Mouse (Mus musculus): ENCODE measurements at regions not wholly inside any gene's neighbourhood (a gene's known extent, or its start where the extent isn't known, plus 50 kb on each side); places are given as distances from the start of the nearest gene placed in this dataset.

- 93% methylated on average over 4 of the region's 4 CpGs for WGBS
- ATAC-seq (ENCODE audit: low FRiP score) (no peak), DNase-seq (ENCODE audit: low spot score, missing footprints) (no peak)
These were observed 236.1 kb downstream of the Sox4 start for GRCm38 (mm10) chr13:28717404-28717803.

DNA sequence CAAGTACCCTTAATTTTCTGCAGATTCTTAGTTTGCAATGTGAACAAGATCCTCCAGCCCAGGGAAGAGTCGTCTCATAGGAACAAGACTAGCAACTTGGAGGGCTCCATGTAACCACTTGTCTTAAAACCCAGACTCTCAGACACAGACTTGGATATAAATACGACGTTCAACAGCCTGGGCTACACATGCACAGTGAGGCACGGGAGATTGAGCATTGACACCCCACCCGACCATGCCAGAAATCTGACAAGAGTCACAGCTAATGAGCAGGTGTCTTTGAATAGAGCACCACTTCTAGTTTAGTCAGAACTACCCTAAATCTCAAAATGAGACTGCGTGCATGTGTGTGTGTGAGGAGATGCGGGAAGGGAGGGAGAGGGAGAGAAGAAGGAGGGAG is 243.5 kb downstream of the Sox4 start:
- DNase-seq (ENCODE audit: low spot score, missing footprints), result no peak
- H3K9ac ChIP-seq (ENCODE audit: low read length), result no peak overlapping the region
- no peak overlapping the region for H3K27ac ChIP-seq (ENCODE audit: low read depth, low read length)
- H3K4me3 ChIP-seq (ENCODE audit: low read depth, low read length), result no peak overlapping the region
- ATAC-seq (ENCODE audit: low FRiP score), result no peak
- no peaks in the 10 kb centered on the region for H3K27me3 ChIP-seq (ENCODE audit: control insufficient read depth, insufficient read depth, low read length)
- H3K4me1 ChIP-seq (ENCODE audit: control insufficient read depth, insufficient read depth, low read length), result no peaks in the 10 kb centered on the region; the same call in 1 of the 2 replicates
- H3K36me3 ChIP-seq (ENCODE audit: control insufficient read depth, insufficient read depth, low read length), result no peaks in the 10 kb centered on the region
- H3K9me3 ChIP-seq (ENCODE audit: control insufficient read depth, low read length), result no peaks in the 10 kb centered on the region
- H3K4me2 ChIP-seq, result no peak overlapping the region
- 81% methylated on average over 7 of the region's 7 CpGs for WGBS

More at GRCm38 (mm10) chr13:28717404-28717803, 236.1 kb downstream of the Sox4 start:
- no peak overlapping the region for H3K9ac ChIP-seq (ENCODE audit: low read length)
- H3K36me3 ChIP-seq (ENCODE audit: control insufficient read depth, insufficient read depth, low read length), result no peaks in the 10 kb centered on the region
- H3K9me3 ChIP-seq (ENCODE audit: control insufficient read depth, low read length), result no peaks in the 10 kb centered on the region
- no peak overlapping the region for H3K4me3 ChIP-seq (ENCODE audit: low read depth, low read length)
- H3K4me2 ChIP-seq, result no peak overlapping the region
- peak overlapping the region; percentile 91 for H3K27ac ChIP-seq (ENCODE audit: low read depth, low read length)
- no peaks in the 10 kb centered on the region for H3K27me3 ChIP-seq (ENCODE audit: control insufficient read depth, insufficient read depth, low read length)
- H3K4me1 ChIP-seq (ENCODE audit: control insufficient read depth, insufficient read depth, low read length), result peaks cover 45% of the 10 kb centered on the region

DNA sequence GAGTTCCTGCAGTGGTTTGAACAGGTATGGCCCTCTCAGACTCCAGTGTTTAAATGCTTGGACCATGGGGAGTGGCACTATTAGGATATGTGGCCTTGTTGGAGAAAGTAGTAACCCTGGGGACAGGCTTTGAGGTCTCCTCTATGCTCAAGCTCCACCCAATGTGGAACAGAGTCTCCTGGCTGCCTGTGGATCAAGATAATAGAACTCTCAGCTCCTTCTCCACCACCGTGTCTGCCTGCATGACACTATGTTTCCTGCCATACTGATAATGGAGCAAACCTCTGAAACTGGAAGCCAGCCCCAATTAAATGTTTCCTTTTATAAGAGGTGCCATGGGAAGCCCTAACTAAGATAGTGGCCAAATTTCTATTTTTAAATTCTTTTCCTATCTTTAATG is 252.2 kb downstream of the Sox4 start:
- Histone ChIP-seq H3K27ac (ENCODE audit: low read depth, low read length) (no peak overlapping the region), H3K36me3 (ENCODE audit: control insufficient read depth, insufficient read depth, low read length) (no peaks in the 10 kb centered on the region), H3K4me1 (ENCODE audit: control insufficient read depth, insufficient read depth, low read length) (peaks cover 11% of the 10 kb centered on the region), H3K9me3 (ENCODE audit: control insufficient read depth, low read length) (no peaks in the 10 kb centered on the region), H3K27me3 (ENCODE audit: control insufficient read depth, insufficient read depth, low read length) (no peaks in the 10 kb centered on the region), H3K4me2 (no peak overlapping the region), H3K9ac (ENCODE audit: low read length) (no peak overlapping the region), H3K4me3 (ENCODE audit: low read depth, low read length) (no peak overlapping the region)
- ATAC-seq (ENCODE audit: low FRiP score) (no peak), DNase-seq (ENCODE audit: low spot score, missing footprints) (no peak)
- 62% methylated on average over 1 of the region's 1 CpGs for WGBS

- no peak overlapping the region for H3K9ac ChIP-seq (ENCODE audit: low read length)
- WGBS, result 87% methylated on average over 3 of the region's 3 CpGs
- H3K4me2 ChIP-seq, result no peak overlapping the region
- H3K27me3 ChIP-seq (ENCODE audit: control insufficient read depth, insufficient read depth, low read length), result no peaks in the 10 kb centered on the region
- no peak overlapping the region for H3K4me3 ChIP-seq (ENCODE audit: low read depth, low read length)
- H3K9me3 ChIP-seq (ENCODE audit: control insufficient read depth, low read length), result no peaks in the 10 kb centered on the region
- no peak for DNase-seq (ENCODE audit: low spot score, missing footprints)
- H3K4me1 ChIP-seq (ENCODE audit: control insufficient read depth, insufficient read depth, low read length), result peaks cover 11% of the 10 kb centered on the region
- ATAC-seq (ENCODE audit: low FRiP score), result no peak
- no peak overlapping the region for H3K27ac ChIP-seq (ENCODE audit: low read depth, low read length)
- no peaks in the 10 kb centered on the region for H3K36me3 ChIP-seq (ENCODE audit: control insufficient read depth, insufficient read depth, low read length)
These were observed 253.4 kb downstream of the Sox4 start for GRCm38 (mm10) chr13:28700081-28700480.

GRCm38 (mm10) chr13:28699490-28700032 is 254.0 kb downstream of the Sox4 start:
- no peak overlapping the region for H3K4me3 ChIP-seq (ENCODE audit: low read depth, low read length)
- no peaks in the 10 kb centered on the region for H3K27me3 ChIP-seq (ENCODE audit: control insufficient read depth, insufficient read depth, low read length)
- ATAC-seq (ENCODE audit: low FRiP score), result no peak
- no peak overlapping the region for H3K4me2 ChIP-seq
- H3K36me3 ChIP-seq (ENCODE audit: control insufficient read depth, insufficient read depth, low read length), result no peaks in the 10 kb centered on the region
- H3K9ac ChIP-seq (ENCODE audit: low read length), result no peak overlapping the region
- H3K9me3 ChIP-seq (ENCODE audit: control insufficient read depth, low read length), result no peaks in the 10 kb centered on the region
- 79% methylated on average over 4 of the region's 4 CpGs for WGBS
- no peak for DNase-seq (ENCODE audit: low spot score, missing footprints)
- H3K27ac ChIP-seq (ENCODE audit: low read depth, low read length), result no peak overlapping the region
- peaks cover 11% of the 10 kb centered on the region for H3K4me1 ChIP-seq (ENCODE audit: control insufficient read depth, insufficient read depth, low read length)

- Histone ChIP-seq H3K4me2 (peak overlapping the region; percentile 13; the same call in 1 of the 2 replicates), H3K9ac (ENCODE audit: low read length) (peak overlapping the region; percentile 34), H3K27me3 (ENCODE audit: control insufficient read depth, insufficient read depth, low read length) (no peaks in the 10 kb centered on the region), H3K27ac (ENCODE audit: low read depth, low read length) (peak overlapping the region; percentile 11; the same call in 1 of the 2 replicates), H3K4me1 (ENCODE audit: control insufficient read depth, insufficient read depth, low read length) (peaks cover 15% of the 10 kb centered on the region), H3K36me3 (ENCODE audit: control insufficient read depth, insufficient read depth, low read length) (no peaks in the 10 kb centered on the region), H3K4me3 (ENCODE audit: low read depth, low read length) (no peak overlapping the region), H3K9me3 (ENCODE audit: control insufficient read depth, low read length) (no peaks in the 10 kb centered on the region)
- 9% methylated on average over 12 of the region's 12 CpGs for WGBS
- peak; percentile 93 for DNase-seq (ENCODE audit: low spot score, missing footprints)
- peak; percentile 82 for ATAC-seq (ENCODE audit: low FRiP score)
These were observed 255.5 kb downstream of the Sox4 start for GRCm38 (mm10) chr13:28697796-28698678.

GRCm38 (mm10) chr13:28693078-28693477 is 260.4 kb downstream of the Sox4 start:
- WGBS, result 69% methylated on average over 4 of the region's 4 CpGs
- ATAC-seq (ENCODE audit: low FRiP score) (no peak), DNase-seq (ENCODE audit: low spot score, missing footprints) (no peak)
- no peaks in the 10 kb centered on the region for H3K27me3 ChIP-seq (ENCODE audit: control insufficient read depth, insufficient read depth, low read length)
- H3K4me3 ChIP-seq (ENCODE audit: low read depth, low read length), result no peak overlapping the region
- H3K9ac ChIP-seq (ENCODE audit: low read length), result no peak overlapping the region
- H3K36me3 ChIP-seq (ENCODE audit: control insufficient read depth, insufficient read depth, low read length), result no peaks in the 10 kb centered on the region
- no peaks in the 10 kb centered on the region for H3K9me3 ChIP-seq (ENCODE audit: control insufficient read depth, low read length)
- no peak overlapping the region for H3K27ac ChIP-seq (ENCODE audit: low read depth, low read length)
- peaks cover 12% of the 10 kb centered on the region for H3K4me1 ChIP-seq (ENCODE audit: control insufficient read depth, insufficient read depth, low read length)
- no peak overlapping the region for H3K4me2 ChIP-seq

- 73% methylated on average over 5 of the region's 5 CpGs for WGBS
- no peak overlapping the region for H3K27ac ChIP-seq (ENCODE audit: low read depth, low read length)
- H3K4me1 ChIP-seq (ENCODE audit: control insufficient read depth, insufficient read depth, low read length), result peaks cover 7% of the 10 kb centered on the region
- no peaks in the 10 kb centered on the region for H3K27me3 ChIP-seq (ENCODE audit: control insufficient read depth, insufficient read depth, low read length)
- H3K4me3 ChIP-seq (ENCODE audit: low read depth, low read length), result no peak overlapping the region
- H3K4me2 ChIP-seq, result no peak overlapping the region
- no peaks in the 10 kb centered on the region for H3K9me3 ChIP-seq (ENCODE audit: control insufficient read depth, low read length)
- no peak for ATAC-seq (ENCODE audit: low FRiP score)
- no peak overlapping the region for H3K9ac ChIP-seq (ENCODE audit: low read length)
- no peaks in the 10 kb centered on the region for H3K36me3 ChIP-seq (ENCODE audit: control insufficient read depth, insufficient read depth, low read length)
- DNase-seq (ENCODE audit: low spot score, missing footprints), result no peak
These were observed 260.9 kb downstream of the Sox4 start for GRCm38 (mm10) chr13:28692587-28692986.

- Histone ChIP-seq H3K27ac (ENCODE audit: low read depth, low read length) (no peak overlapping the region), H3K4me3 (ENCODE audit: low read depth, low read length) (no peak overlapping the region), H3K9me3 (ENCODE audit: control insufficient read depth, low read length) (no peaks in the 10 kb centered on the region), H3K36me3 (ENCODE audit: control insufficient read depth, insufficient read depth, low read length) (no peaks in the 10 kb centered on the region), H3K4me2 (no peak overlapping the region), H3K9ac (ENCODE audit: low read length) (no peak overlapping the region), H3K27me3 (ENCODE audit: control insufficient read depth, insufficient read depth, low read length) (no peaks in the 10 kb centered on the region), H3K4me1 (ENCODE audit: control insufficient read depth, insufficient read depth, low read length) (peaks cover 5% of the 10 kb centered on the region; the same call in 1 of the 2 replicates)
- no peak for DNase-seq (ENCODE audit: low spot score, missing footprints)
- WGBS, result 82% methylated on average over 5 of the region's 5 CpGs
- no peak; the same call in 1 of the 2 replicates for ATAC-seq (ENCODE audit: low FRiP score)
These were observed 262.9 kb downstream of the Sox4 start for GRCm38 (mm10) chr13:28690511-28691160.

Data from midbrain, embryonic 11.5 days (tissue).